Mouse (Mus musculus) brain, embryonic 18.5 days (tissue): Measurements from ENCODE around the gene Grm5.

Experiments used
- DNase-seq: peaks from one replicate; pipeline ENCODE4 v3.0.0-alpha.2; 2012; ENCODE audit warnings: low read depth, low spot score

The Grm5 gene

DNA sequence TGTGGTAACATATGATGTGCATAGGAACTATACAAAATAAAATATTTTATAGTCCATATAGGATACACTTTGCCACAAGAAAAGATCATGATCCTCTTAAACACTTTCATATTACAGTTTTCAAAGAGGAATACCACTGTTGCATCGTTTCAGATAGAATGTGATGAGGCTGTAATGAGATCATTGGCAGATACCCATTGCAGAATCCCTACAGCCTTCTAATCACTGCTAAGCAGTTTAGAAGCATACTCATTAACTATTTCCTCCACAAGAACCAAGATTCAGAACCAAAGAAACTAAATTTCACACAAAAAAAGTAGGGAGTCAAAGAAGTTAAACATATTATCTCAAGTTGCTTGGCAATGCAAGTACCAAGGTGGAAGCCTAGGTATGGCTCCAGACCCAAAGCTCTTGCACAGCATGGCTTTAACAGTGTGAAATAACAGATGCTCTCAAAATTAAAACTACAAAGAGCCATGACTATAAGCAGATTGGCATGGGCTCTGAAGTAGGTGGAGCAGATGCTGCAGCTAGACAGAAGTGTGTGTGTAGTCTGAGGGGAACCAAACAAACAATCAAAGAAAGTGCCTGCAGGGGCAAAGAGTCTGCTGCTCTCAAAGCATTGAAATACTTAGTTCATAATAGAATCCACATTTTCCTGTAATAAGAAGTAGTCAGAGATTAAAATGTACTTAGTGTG is 575.7 kb downstream of the Grm5 start:
- no peak for DNase-seq

DNA sequence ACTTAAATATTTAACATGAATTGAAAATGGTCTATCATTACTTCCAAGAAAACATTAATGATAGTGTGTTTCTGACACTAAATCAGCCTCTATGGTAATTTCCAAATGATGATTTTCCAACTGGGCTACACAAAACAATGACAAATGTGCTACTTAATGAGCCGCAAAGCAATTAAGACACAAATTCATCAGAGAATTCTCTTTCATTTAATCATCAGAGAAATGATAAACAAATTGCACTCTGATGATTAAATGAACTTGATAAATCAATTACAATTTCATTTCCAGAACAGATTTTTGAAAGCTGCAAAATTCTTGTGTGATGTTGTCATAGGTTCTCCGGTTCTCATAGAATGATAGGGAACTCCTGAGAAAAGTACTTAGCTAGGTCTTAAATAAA is 577.6 kb downstream of the Grm5 start:
- no peak for DNase-seq
